Mouse (Mus musculus): ENCODE measurements around the gene Ctsd. TPM values are rescaled to one million over a fixed set of nuclear protein-coding genes. Genes with fewer than 3 reads are reported as not detected.
"Not testable (repeated sequence)": the region's sequence is repeated elsewhere in the genome, so short reads cannot be mapped to it uniquely, and the experiment has no call there.

Gene Ctsd
- polyA plus RNA-seq, 1 experiment, result 921 TPM

DNA sequence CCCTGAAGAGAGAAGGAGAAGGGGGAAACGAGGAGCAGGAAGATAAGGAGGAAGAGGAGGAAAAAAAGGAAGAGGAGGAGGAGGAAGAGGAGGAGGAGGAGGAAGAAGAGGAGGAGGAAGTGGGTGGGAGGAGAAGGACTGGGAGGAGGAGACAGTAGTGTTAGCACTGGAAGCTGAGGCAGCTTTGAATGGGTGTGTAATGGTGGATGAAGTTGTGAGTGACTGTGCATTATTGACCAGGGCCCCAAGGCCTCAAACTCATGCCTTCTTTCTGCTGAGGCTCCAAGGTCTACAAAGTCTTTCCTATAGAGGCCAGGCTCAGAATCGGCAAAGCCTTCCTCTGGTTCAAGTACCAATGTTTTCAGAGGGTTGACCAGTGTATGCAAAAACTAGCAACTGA lies 34.0 kb upstream of the Ctsd start:
- Histone ChIP-seq H3K4me3 (replicated peaks; ENCODE audit: extremely low read depth, low read depth, low read length) (no peak overlapping the region), H3K4me1 (ENCODE audit: control insufficient read depth, insufficient read depth, low read length) (no peaks in the 10 kb centered on the region)
- 62% methylated on average over 2 of the region's 2 CpGs for WGBS
- no peak for TF ChIP-seq POLR2A (IDR thresholded peaks at IDR 0.05; ENCODE audit: borderline replicate concordance, extremely low read depth, low read depth, low read length)
- no peak for TF ChIP-seq CTCF (IDR thresholded peaks at IDR 0.05; ENCODE audit: insufficient read depth, low read length)
- no peak for DNase-seq

DNA sequence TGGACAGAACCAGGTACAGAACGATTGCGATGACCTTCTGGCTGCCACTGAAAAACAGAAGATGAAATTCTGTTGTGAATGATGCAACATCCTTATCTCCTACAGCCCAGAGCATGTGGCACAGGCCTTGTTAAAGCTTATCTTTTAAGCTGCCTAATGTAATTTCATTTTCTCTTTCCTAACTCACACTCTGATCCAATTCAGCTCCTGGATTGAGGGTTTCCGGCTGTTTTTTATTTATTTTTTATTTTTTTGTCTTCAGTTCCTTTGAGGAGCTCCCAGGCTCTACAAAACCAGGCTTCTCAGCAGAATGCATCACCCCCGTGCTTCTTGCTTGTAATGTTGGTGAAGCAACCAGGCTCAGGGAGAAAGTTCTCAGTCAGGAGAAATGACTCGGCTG lies 32.0 kb upstream of the Ctsd start:
- WGBS, result 70% methylated on average over 5 of the region's 5 CpGs
- no peak for DNase-seq
- TF ChIP-seq CTCF (IDR thresholded peaks at IDR 0.05; ENCODE audit: insufficient read depth, low read length) (no peak), POLR2A (IDR thresholded peaks at IDR 0.05; ENCODE audit: borderline replicate concordance, extremely low read depth, low read depth, low read length) (no peak)
- Histone ChIP-seq H3K4me1 (ENCODE audit: control insufficient read depth, insufficient read depth, low read length) (peaks cover 4% of the 10 kb centered on the region), H3K4me3 (replicated peaks; ENCODE audit: extremely low read depth, low read depth, low read length) (no peak overlapping the region)

DNA sequence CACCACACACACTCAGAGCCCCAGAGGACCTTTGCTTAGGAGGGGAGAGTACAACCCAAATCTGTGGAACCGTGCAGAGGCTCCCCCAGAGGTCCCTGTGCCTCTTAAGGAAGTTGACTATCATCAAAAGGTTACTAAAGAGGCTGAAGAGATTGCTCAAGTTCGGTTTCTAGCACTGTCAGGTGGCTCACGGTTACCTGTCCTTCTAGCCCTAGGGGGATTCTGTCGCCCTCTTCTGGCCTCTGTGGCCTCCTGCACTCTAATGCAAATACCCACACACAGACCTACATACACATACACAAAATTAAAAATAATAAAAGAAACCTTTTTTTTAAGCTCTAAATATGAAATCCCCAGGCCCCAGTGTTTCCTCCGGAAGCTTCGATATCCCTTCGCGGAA lies 30.8 kb upstream of the Ctsd start:
- 88% methylated on average over 8 of the region's 8 CpGs for WGBS
- peaks cover 4% of the 10 kb centered on the region for H3K4me1 ChIP-seq (ENCODE audit: control insufficient read depth, insufficient read depth, low read length)
- DNase-seq, result no peak
- TF ChIP-seq CTCF (IDR thresholded peaks at IDR 0.05; ENCODE audit: insufficient read depth, low read length), result no peak
- no peak for TF ChIP-seq POLR2A (IDR thresholded peaks at IDR 0.05; ENCODE audit: borderline replicate concordance, extremely low read depth, low read depth, low read length)
- H3K4me3 ChIP-seq (replicated peaks; ENCODE audit: extremely low read depth, low read depth, low read length), result no peak overlapping the region

DNA sequence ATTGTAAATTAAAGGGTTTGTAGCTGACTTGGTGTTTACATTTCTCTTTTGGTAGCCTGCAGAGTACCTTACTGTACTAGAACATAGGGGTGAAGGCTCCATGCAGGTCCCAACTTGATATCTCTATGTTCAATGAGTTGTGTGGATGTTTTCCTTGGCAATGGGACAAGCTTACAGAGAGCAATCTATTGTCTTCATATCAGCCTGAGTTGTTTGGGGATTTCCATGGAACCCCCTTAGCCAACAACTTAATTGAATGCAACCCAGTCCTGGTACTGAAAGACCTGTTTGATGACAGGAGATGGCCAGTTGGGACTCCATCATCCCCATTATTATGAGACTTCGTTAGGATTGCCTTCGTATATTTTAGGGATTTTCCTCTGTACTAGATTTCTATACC lies 30.2 kb upstream of the Ctsd start:
- TF ChIP-seq POLR2A (IDR thresholded peaks at IDR 0.05; ENCODE audit: borderline replicate concordance, extremely low read depth, low read depth, low read length) (no peak), CTCF (IDR thresholded peaks at IDR 0.05; ENCODE audit: insufficient read depth, low read length) (no peak)
- 73% methylated on average over 2 of the region's 2 CpGs for WGBS
- no peak overlapping the region for H3K4me3 ChIP-seq (replicated peaks; ENCODE audit: extremely low read depth, low read depth, low read length)
- no peak for DNase-seq
- H3K4me1 ChIP-seq (ENCODE audit: control insufficient read depth, insufficient read depth, low read length), result peaks cover 4% of the 10 kb centered on the region

DNA sequence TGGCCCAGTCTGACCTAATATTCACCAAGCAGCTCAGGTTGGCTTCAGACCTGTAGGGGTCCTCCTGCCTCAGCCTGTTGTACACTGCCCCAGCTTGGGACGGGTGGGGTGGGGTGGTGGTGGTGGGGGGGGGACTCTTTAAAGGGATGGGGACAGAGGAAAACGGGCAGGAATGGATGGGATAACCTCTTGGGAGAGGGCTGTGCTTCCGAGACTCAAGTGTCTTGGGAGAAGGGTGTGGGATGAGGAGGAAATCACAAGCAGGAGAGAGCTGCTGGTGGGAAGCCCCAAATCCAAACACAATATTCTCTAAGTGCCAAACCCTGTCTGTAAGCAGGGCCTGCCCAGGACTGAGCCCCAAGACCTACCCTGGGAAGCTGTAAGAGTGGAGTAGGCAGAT lies 28.4 kb upstream of the Ctsd start:
- Histone ChIP-seq H3K4me3 (replicated peaks; ENCODE audit: extremely low read depth, low read depth, low read length) (no peak overlapping the region), H3K4me1 (ENCODE audit: control insufficient read depth, insufficient read depth, low read length) (peaks cover 4% of the 10 kb centered on the region)
- DNase-seq, result no peak
- 56% methylated on average over 3 of the region's 3 CpGs for WGBS
- TF ChIP-seq POLR2A (IDR thresholded peaks at IDR 0.05; ENCODE audit: borderline replicate concordance, extremely low read depth, low read depth, low read length), result no peak
- no peak for TF ChIP-seq CTCF (IDR thresholded peaks at IDR 0.05; ENCODE audit: insufficient read depth, low read length)

DNA sequence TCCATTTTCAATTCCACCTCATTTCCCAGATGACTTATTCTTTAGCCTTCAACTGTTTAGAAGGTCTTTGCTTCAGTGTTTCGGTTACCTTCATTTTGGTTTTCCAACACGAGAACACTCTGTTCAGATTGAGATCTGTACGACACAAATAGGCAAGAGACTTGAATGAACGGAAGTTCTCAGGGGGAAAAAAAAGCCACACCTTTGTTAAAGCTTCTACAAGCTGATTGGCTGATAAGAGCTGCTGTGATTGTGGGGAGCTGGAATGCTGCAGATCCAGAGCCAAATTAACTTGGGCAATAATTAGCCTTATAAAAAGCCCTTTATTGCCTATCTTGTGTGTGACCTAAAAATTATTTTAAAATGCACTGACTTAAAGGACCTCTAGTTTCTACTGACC lies 27.5 kb upstream of the Ctsd start:
- WGBS, result 41% methylated on average over 4 of the region's 4 CpGs
- TF ChIP-seq POLR2A (IDR thresholded peaks at IDR 0.05; ENCODE audit: borderline replicate concordance, extremely low read depth, low read depth, low read length) (no peak), CTCF (IDR thresholded peaks at IDR 0.05; ENCODE audit: insufficient read depth, low read length) (no peak)
- peaks cover 4% of the 10 kb centered on the region for H3K4me1 ChIP-seq (ENCODE audit: control insufficient read depth, insufficient read depth, low read length)
- no peak overlapping the region for H3K4me3 ChIP-seq (replicated peaks; ENCODE audit: extremely low read depth, low read depth, low read length)
- no peak for DNase-seq

DNA sequence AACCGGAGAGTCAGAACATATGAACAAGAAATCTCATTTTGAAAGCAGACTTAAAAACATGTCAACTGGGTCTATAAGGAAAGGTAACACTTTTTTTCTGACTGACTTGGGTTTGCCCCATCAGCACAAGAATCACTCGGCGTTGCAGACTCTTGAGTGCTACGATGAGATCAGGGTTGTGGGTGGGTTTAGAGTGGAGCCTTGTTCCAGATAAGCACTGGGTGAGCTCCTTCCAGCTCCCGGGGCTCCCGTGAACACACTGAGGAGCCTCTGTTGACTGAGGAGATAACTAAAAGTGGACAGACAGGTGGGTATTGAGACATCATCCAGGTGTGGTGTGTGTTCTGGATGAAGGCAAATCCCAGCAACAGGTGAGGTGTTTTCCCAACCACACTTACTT lies 25.4 kb upstream of the Ctsd start:
- H3K4me3 ChIP-seq (replicated peaks; ENCODE audit: extremely low read depth, low read depth, low read length), result no peak overlapping the region
- WGBS, result 77% methylated on average over 6 of the region's 6 CpGs
- peaks cover 4% of the 10 kb centered on the region for H3K4me1 ChIP-seq (ENCODE audit: control insufficient read depth, insufficient read depth, low read length)
- TF ChIP-seq POLR2A (IDR thresholded peaks at IDR 0.05; ENCODE audit: borderline replicate concordance, extremely low read depth, low read depth, low read length) (no peak), CTCF (IDR thresholded peaks at IDR 0.05; ENCODE audit: insufficient read depth, low read length) (no peak)
- no peak for DNase-seq

DNA sequence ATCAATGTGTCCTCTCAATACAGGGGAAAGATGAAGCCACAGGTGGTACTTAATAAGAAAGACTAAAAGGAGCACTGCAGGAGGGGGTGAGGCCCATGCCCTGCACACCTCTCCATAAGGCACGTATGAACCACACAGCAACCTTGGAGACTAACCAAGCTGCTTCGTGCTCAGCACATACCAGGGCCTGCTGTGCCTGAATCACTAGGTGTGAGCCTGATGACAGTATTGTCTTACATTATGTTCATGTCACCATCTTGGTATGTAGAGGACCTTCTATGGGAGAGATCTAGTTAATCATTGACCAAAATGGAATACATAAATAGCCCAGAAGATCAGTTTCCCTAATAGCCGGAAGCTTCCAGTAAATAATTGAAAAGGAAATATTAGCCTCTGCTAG lies 21.8 kb upstream of the Ctsd start:
- WGBS, result 76% methylated on average over 3 of the region's 3 CpGs
- TF ChIP-seq CTCF (IDR thresholded peaks at IDR 0.05; ENCODE audit: insufficient read depth, low read length) (no peak), POLR2A (IDR thresholded peaks at IDR 0.05; ENCODE audit: borderline replicate concordance, extremely low read depth, low read depth, low read length) (no peak)
- H3K4me1 ChIP-seq (ENCODE audit: control insufficient read depth, insufficient read depth, low read length), result no peaks in the 10 kb centered on the region
- no peak for DNase-seq
- no peak overlapping the region for H3K4me3 ChIP-seq (replicated peaks; ENCODE audit: extremely low read depth, low read depth, low read length)

DNA sequence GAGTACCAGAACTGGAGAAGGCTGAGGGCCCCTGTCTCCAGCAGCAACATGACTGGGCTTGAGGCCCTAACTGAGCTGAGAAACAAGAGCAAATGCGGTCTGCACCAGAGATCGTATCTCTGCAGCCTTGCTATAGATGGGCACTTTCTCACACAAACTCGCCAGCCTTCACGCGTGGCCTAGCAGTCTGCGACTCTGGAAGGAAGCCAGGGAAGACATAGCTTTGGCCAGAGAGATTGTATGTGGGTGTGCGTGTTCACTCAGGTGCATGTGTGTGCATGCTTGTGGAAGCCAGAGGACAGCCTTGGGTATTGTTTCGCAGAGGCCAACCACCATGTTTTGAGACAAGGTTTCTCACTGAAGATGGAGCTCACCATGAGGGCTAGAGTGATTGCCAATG lies 20.8 kb upstream of the Ctsd start:
- TF ChIP-seq POLR2A (IDR thresholded peaks at IDR 0.05; ENCODE audit: borderline replicate concordance, extremely low read depth, low read depth, low read length) (no peak), CTCF (IDR thresholded peaks at IDR 0.05; ENCODE audit: insufficient read depth, low read length) (no peak)
- Histone ChIP-seq H3K4me1 (ENCODE audit: control insufficient read depth, insufficient read depth, low read length) (no peaks in the 10 kb centered on the region), H3K4me3 (replicated peaks; ENCODE audit: extremely low read depth, low read depth, low read length) (no peak overlapping the region)
- WGBS, result 90% methylated on average over 8 of the region's 8 CpGs
- no peak for DNase-seq

DNA sequence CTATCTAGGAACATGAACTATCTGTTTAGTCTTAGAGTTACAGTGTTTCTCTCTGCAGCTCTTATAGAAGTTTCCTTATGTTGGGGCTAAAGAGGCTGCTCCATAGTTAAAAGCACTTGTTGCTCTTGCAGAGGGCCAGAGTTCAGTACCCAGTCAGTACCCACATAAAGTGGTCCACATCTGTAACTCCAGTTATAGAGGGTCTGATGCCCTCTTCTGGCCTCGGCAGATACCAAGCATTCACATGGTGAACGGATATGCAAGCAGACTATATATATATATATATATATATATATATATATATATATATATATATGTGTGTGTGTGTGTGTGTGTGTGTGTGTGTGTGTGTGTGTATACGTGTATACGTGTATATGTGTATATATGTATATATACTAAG lies 20.1 kb upstream of the Ctsd start:
- 61% methylated on average over 4 of the region's 4 CpGs for WGBS
- TF ChIP-seq CTCF (IDR thresholded peaks at IDR 0.05; ENCODE audit: insufficient read depth, low read length), result no peak
- TF ChIP-seq POLR2A (IDR thresholded peaks at IDR 0.05; ENCODE audit: borderline replicate concordance, extremely low read depth, low read depth, low read length), result no peak

DNA sequence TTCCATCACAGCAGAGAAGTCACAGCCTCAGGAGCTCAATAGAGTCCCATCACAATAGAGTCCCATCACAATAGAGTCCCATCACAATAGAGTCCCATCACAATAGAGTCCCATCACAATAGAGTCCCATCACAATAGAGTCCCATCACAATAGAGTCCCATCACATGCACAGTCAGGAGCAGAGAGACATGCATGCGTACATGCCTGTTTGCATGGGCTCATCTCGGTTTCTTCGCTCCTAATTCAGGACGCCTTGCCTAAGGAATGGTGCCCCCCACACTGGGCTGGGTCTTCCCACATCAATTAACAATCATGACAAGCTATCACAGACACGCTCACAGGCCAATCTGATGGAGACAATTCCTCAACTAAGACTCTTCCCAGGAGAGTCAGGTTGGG lies 17.3 kb upstream of the Ctsd start:
- not testable (repeated sequence) for H3K4me3 ChIP-seq (replicated peaks; ENCODE audit: extremely low read depth, low read depth, low read length); DNase-seq; H3K4me1 ChIP-seq (ENCODE audit: control insufficient read depth, insufficient read depth, low read length)
- 94% methylated on average over 5 of the region's 5 CpGs for WGBS

More for the DNA sequence above, 20.1 kb upstream of the Ctsd start:
- no peak for DNase-seq
- no peak overlapping the region for H3K4me3 ChIP-seq (replicated peaks; ENCODE audit: extremely low read depth, low read depth, low read length)
- H3K4me1 ChIP-seq (ENCODE audit: control insufficient read depth, insufficient read depth, low read length), result no peaks in the 10 kb centered on the region
